Mouse (Mus musculus) ES-Bruce4 (cell line): ENCODE results near the gene Ogt.

ENCODE experiments used
- CTCF ChIP-seq: IDR thresholded peaks from one replicate; pipeline ENCODE4 v1.8.1; 2011; ENCODE audit warnings: low read depth, low read length
- POLR2A ChIP-seq: IDR thresholded peaks from one replicate; pipeline ENCODE4 v1.8.1; 2011; ENCODE audit warnings: low read length; ENCODE audit not compliant: insufficient read depth

DNA sequence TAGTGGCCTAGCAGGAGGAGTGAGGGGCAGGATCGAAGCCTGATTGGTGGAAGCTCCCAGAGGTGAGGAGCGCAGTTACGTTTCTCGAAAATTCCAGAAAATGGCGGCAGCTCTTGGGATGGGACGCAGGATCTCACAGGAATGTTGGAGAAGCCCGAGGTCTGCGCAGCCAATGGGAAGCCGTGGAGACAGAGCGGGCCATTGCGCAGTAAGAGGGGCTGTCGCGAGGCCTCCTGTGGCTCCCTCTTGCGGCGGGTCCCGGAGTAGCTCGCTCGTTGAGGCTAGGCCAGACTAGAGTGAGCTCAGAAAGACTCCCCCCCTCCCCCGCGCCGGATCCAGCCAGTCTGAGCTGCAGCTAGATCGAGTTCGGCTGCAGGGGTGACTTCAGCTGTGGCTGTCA lies 58.4 kb downstream of the Ogt start:
- no peak for TF ChIP-seq POLR2A
- TF ChIP-seq CTCF, result peak; percentile 60
